Mouse (Mus musculus) CH12.LX (cell line): Measurements from ENCODE around the gene Ikzf1.

Experiments
- CTCF ChIP-seq, 2 experiments: IDR thresholded peaks in 1 of 2; conservative IDR thresholded peaks in 1 of 2; 2 replicates each; pipeline ENCODE4 v1.5.1; 2011 to 2012; ENCODE audit warnings: low read depth in 2 of 2, low read length in 2 of 2, improper control_type of control experiment in 1 of 2, inconsistent platforms in 1 of 2, mild to moderate bottlenecking in 1 of 2, moderate library complexity in 1 of 2
- EP300 ChIP-seq: IDR thresholded peaks from 2 replicates; pipeline ENCODE4 v1.6.1; 2011; ENCODE audit warnings: low read length, improper control_type of control experiment
- HCFC1 ChIP-seq: IDR thresholded peaks from 2 replicates; pipeline ENCODE4 v1.6.1; 2012; ENCODE audit warnings: low read depth, mild to moderate bottlenecking, inconsistent platforms, low read length, improper control_type of control experiment
- JUN ChIP-seq: IDR thresholded peaks from 2 replicates; pipeline ENCODE4 v1.6.1; 2011; ENCODE audit warnings: low read depth, mild to moderate bottlenecking, low read length, improper control_type of control experiment, moderate library complexity; ENCODE audit not compliant: insufficient read depth
- JUND ChIP-seq: conservative IDR thresholded peaks from 2 replicates; pipeline ENCODE4 v1.6.1; 2011; ENCODE audit warnings: low read depth, low read length, improper control_type of control experiment
- MEF2A ChIP-seq: IDR thresholded peaks from 2 replicates; pipeline ENCODE4 v1.6.1; 2014; ENCODE audit warnings: low read depth, mild to moderate bottlenecking, inconsistent platforms, low read length, improper control_type of control experiment, borderline replicate concordance
- MXI1 ChIP-seq: IDR thresholded peaks from 2 replicates; pipeline ENCODE4 v1.6.1; 2011; ENCODE audit warnings: mild to moderate bottlenecking, low read depth, low read length, improper control_type of control experiment
- NELFE ChIP-seq: IDR thresholded peaks from 2 replicates; pipeline ENCODE4 v1.6.1; 2011; ENCODE audit warnings: low read depth, low read length, improper control_type of control experiment
- NRF1 ChIP-seq: IDR thresholded peaks from 2 replicates; pipeline ENCODE4 v1.6.1; 2014; ENCODE audit warnings: low read depth, mild to moderate bottlenecking, inconsistent platforms, low read length, improper control_type of control experiment, moderate library complexity
- POLR2A ChIP-seq: IDR thresholded peaks from 2 replicates; pipeline ENCODE4 v1.6.1; 2011; ENCODE audit warnings: low read depth, mild to moderate bottlenecking, improper control_type of control experiment, low read length
- SMC3 ChIP-seq: IDR thresholded peaks from 2 replicates; pipeline ENCODE4 v1.6.1; 2011; ENCODE audit warnings: low read depth, low read length, improper control_type of control experiment
- USF1 ChIP-seq: IDR thresholded peaks from 2 replicates; pipeline ENCODE4 v1.6.1; 2014; ENCODE audit warnings: low read depth, mild to moderate bottlenecking, inconsistent platforms, low read length, improper control_type of control experiment
- USF2 ChIP-seq: conservative IDR thresholded peaks from 2 replicates; pipeline ENCODE4 v1.6.1; 2011; ENCODE audit warnings: low read depth, low read length, improper control_type of control experiment
- ZC3H11A ChIP-seq: IDR thresholded peaks from 2 replicates; pipeline ENCODE4 v1.6.1; 2012; ENCODE audit warnings: low read depth, mild to moderate bottlenecking, inconsistent platforms, low read length, improper control_type of control experiment

DNA sequence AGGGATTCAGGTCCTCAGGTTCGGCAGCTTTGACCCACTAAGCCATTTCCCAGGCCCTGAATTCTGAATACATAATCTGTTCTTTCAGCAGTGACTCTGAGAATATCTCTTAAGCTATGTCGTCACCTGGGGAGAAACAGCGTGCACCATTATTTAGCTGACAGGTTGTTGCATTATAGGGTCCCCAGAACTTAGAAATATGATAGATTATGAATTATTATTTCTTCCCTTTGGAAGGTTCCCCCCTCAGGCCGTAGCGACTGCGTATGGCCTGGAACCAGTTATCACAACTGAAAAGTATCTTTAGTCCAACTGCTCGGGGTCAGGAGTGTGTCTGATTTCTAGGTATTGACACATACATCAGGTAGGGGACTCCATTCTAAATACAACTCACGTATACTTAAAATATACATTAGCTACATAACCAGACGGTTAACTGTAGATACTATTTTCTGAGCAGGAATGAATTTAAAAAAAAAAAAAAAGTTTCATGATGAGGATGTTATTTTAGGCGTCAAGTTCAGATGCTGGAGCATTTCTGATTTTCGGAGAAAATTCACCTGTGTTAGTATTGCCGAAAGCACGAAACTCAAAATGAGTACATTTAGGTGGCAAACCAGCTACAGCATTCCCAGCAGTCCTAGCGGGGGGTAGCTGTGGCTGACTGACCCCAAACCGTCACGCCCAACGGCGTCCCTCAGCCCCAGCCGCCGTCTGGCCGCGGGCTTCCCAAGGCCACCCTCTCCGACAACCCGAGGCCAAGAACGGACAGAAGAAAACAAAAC lies 123.4 kb downstream of the Ikzf1 start:
- no peak for TF ChIP-seq JUND
- no peak for TF ChIP-seq CTCF (conservative IDR thresholded peaks at IDR 0.05 in 1 of 2, IDR thresholded peaks at IDR 0.05 in 1 of 2; ENCODE audit: low read depth in 2 of 2, low read length in 2 of 2)
- TF ChIP-seq NRF1 = no peak
- TF ChIP-seq MXI1 = no peak
- TF ChIP-seq SMC3 = no peak
- no peak; the same call in 1 of the 2 replicates for TF ChIP-seq POLR2A
- no peak for TF ChIP-seq JUN
- no peak for TF ChIP-seq EP300
- TF ChIP-seq ZC3H11A = no peak
- no peak for TF ChIP-seq NELFE
- no peak for TF ChIP-seq USF2
- TF ChIP-seq MEF2A = peak; percentile 67; the same call in 1 of the 2 replicates
- no peak for TF ChIP-seq HCFC1
- TF ChIP-seq USF1 = no peak
